Mouse (Mus musculus) thymus, postnatal 0 days (tissue): ENCODE results near the gene Klf2. TPM values are rescaled to one million over a fixed set of nuclear protein-coding genes. Genes with fewer than 3 reads are reported as not detected.

Experiments used
- polyA plus RNA-seq: library from polyadenylated mRNA; unstranded; fragments of >200 nt; fragmentation: Nextera tagmentation; extraction: Ambion mirVana; gene quantifications from 2 replicates; pipeline ENCODE4 v1.2.1, GENCODE M21; 2015

Klf2 gene
- polyA plus RNA-seq, 1 experiment from 2014 or later: 21.4 TPM

Other genes with a start within 250 kb of the Klf2 start
- gene Olfr373, start 235.9 kb upstream of the Klf2 start, polyA plus RNA-seq: 0.04 and 0.05 TPM in 2 replicates
- not detected in 2 replicates for gene Olfr374, start 212.0 kb upstream of the Klf2 start, polyA plus RNA-seq
- 164 and 172 TPM in 2 replicates for gene Tpm4, start 184.1 kb upstream of the Klf2 start, polyA plus RNA-seq
- 140 and 151 TPM in 2 replicates for gene Rab8a, start 157.8 kb upstream of the Klf2 start, polyA plus RNA-seq
- gene Hsh2d, start 129.4 kb upstream of the Klf2 start, polyA plus RNA-seq: 4.9 and 5.6 TPM in 2 replicates
- 0.44 and 0.67 TPM in 2 replicates for gene Cib3, start 106.2 kb upstream of the Klf2 start, polyA plus RNA-seq
- not detected in 2 replicates for gene Gm11034, start 105.4 kb upstream of the Klf2 start, polyA plus RNA-seq
- gene Fam32a, start 99.3 kb upstream of the Klf2 start, polyA plus RNA-seq: 69.3 and 75.9 TPM in 2 replicates
- gene Ap1m1, start 79.0 kb upstream of the Klf2 start, polyA plus RNA-seq: 133 and 135 TPM in 2 replicates
- 32.8 and 33.9 TPM in 2 replicates for gene Gm10282, start 13.8 kb upstream of the Klf2 start, polyA plus RNA-seq
- 35.3 and 35.9 TPM in 2 replicates for gene Eps15l1, start 102.4 kb downstream of the Klf2 start, polyA plus RNA-seq
- gene Calr3, start 124.8 kb downstream of the Klf2 start, polyA plus RNA-seq: 1.4 TPM in 2 replicates
- gene 1700030K09Rik, start 124.8 kb downstream of the Klf2 start, polyA plus RNA-seq: 8.0 and 8.4 TPM in 2 replicates
- gene Cherp, start 156.2 kb downstream of the Klf2 start, polyA plus RNA-seq: 36.7 and 41.3 TPM in 2 replicates
- 11.9 and 13.8 TPM in 2 replicates for gene Slc35e1, start 173.6 kb downstream of the Klf2 start, polyA plus RNA-seq
- 12.7 and 15.1 TPM in 2 replicates for gene Med26, start 229.2 kb downstream of the Klf2 start, polyA plus RNA-seq